In the genomic region with DNA sequence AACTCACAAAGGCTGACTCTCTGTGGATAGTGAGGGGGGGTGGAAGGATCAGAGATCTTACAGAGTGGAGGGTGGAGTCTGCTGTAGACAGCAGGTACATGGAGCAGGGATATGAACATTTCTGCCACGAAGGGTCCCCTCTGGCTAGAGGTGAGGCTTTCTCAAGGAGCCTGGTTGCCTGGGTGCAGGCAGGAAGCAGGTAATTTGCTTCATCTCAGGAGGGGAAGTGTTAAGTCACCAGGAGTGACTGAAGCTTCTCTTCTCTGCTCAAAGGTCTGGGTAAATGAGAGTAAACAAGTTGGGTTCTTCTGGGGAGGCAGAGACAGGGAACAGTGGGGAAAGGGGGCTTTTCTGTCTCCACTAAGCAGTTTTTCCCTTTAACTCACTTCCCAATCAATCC, we compare ENCODE assay signal across 27 mouse cellular contexts. TPM values are rescaled to one million over a fixed set of nuclear protein-coding genes. Genes with fewer than 3 reads are reported as not detected.
A peak's percentile ranks its signal among the peaks of the same experiment; 100 is the strongest.
DNase-seq lines count a peak whose midpoint lies in the region; ATAC-seq and TF ChIP-seq lines count a peak whose summit lies in the region.
"Had no signal": no experiment of that assay in that cellular context is flagged by ENCODE, and none has a peak within 500 bp of the region (broad histone marks: within the 10 kb centered on the region; RNA-seq: fewer than 3 reads in every experiment).

No protein-coding gene starts in this region.

- no peak for ATAC-seq in liver, embryonic 15.5 days (ENCODE audit: insufficient read depth)
- no peak for ATAC-seq in hindbrain, embryonic 13.5 days (ENCODE audit: low FRiP score)
- ATAC-seq: forebrain, embryonic 13.5 days; forebrain, embryonic 16.5 days; hindbrain, embryonic 16.5 days; intestine, embryonic 15.5 days; Patski had no signal

- no peak overlapping the region for H3K4me3 ChIP-seq in gastrocnemius, adult 2 months
- H3K4me3 ChIP-seq in liver, embryonic 15.5 days (replicated peaks): no peak overlapping the region
- no peak overlapping the region for H3K4me3 ChIP-seq in bone marrow, adult 2 months (replicated peaks; ENCODE audit: control insufficient read depth, low read depth, low read length)
- H3K4me3 ChIP-seq in hindbrain, embryonic 13.5 days: no peak overlapping the region
- H3K4me3 ChIP-seq: embryonic facial prominence, embryonic 12.5 days; embryonic facial prominence, embryonic 15.5 days; forebrain, embryonic 13.5 days; heart, embryonic 13.5 days; hindbrain, embryonic 12.5 days; intestine, embryonic 15.5 days had no signal

- no peak for DNase-seq in gastrocnemius, adult 2 months
- no peak for DNase-seq in gastrocnemius, adult 18-20 months (ENCODE audit: low spot score)
- DNase-seq in liver: no peak
- peak; percentile 20 for DNase-seq in naive thymus-derived CD4-positive, alpha-beta T cell, adult 2 months (ENCODE audit: low read depth)
- DNase-seq: adrenal gland, postnatal 10 days; adrenal gland, postnatal 36 days; B cell, adult 2 months; cerebellum, adult 11 months; cerebellum, adult 2 months; cerebellum, adult 9-11 months; cerebellum, postnatal 25 days; gastrocnemius, postnatal 25 days had no signal

- TF ChIP-seq CTCF in gastrocnemius, adult 2 months (IDR thresholded peaks at IDR 0.05): no peak
- no peak for TF ChIP-seq CTCF in bone marrow, adult 2 months (IDR thresholded peaks at IDR 0.05; ENCODE audit: control insufficient read depth, insufficient read depth, low read length)

- H3K9ac ChIP-seq in liver, embryonic 15.5 days: no peak overlapping the region
- H3K9ac ChIP-seq in hindbrain, embryonic 13.5 days: no peak overlapping the region
- H3K9ac ChIP-seq: embryonic facial prominence, embryonic 12.5 days; embryonic facial prominence, embryonic 15.5 days; forebrain, embryonic 13.5 days; heart, embryonic 13.5 days; hindbrain, embryonic 12.5 days; intestine, embryonic 15.5 days had no signal

- peaks cover 24% of the 10 kb centered on the region for H3K36me3 ChIP-seq in liver, embryonic 15.5 days (replicated peaks)
- H3K36me3 ChIP-seq in hindbrain, embryonic 13.5 days: no peaks in the 10 kb centered on the region
- H3K36me3 ChIP-seq: embryonic facial prominence, embryonic 15.5 days; hindbrain, embryonic 12.5 days had no signal

- 29% methylated on average over 1 of the region's 1 CpGs for WGBS in liver, embryonic 15.5 days (ENCODE audit: insufficient replicate concordance)
- 12% methylated on average over 1 of the region's 1 CpGs for WGBS in bone marrow, adult 2 months
- 67% methylated on average over 1 of the region's 1 CpGs for WGBS in hindbrain, embryonic 13.5 days

- H3K9me3 ChIP-seq in liver, embryonic 15.5 days (replicated peaks): no peaks in the 10 kb centered on the region
- no peaks in the 10 kb centered on the region for H3K9me3 ChIP-seq in hindbrain, embryonic 13.5 days
- H3K9me3 ChIP-seq: embryonic facial prominence, embryonic 12.5 days; embryonic facial prominence, embryonic 15.5 days; forebrain, embryonic 13.5 days; G1E; heart, embryonic 13.5 days; hindbrain, embryonic 12.5 days; intestine, embryonic 15.5 days had no signal

- no peak overlapping the region for H3K4me2 ChIP-seq in liver, embryonic 15.5 days
- no peak overlapping the region for H3K4me2 ChIP-seq in hindbrain, embryonic 13.5 days
- H3K4me2 ChIP-seq: embryonic facial prominence, embryonic 12.5 days; embryonic facial prominence, embryonic 15.5 days; forebrain, embryonic 13.5 days; heart, embryonic 13.5 days; hindbrain, embryonic 12.5 days; intestine, embryonic 15.5 days had no signal

- intact Hi-C loops in gastrocnemius, adult 2 months (cut with DNase I): no loop called here

- no peaks in the 10 kb centered on the region for H3K27me3 ChIP-seq in liver, embryonic 15.5 days
- no peaks in the 10 kb centered on the region for H3K27me3 ChIP-seq in hindbrain, embryonic 13.5 days
- H3K27me3 ChIP-seq: CH12.LX; embryonic facial prominence, embryonic 12.5 days; embryonic facial prominence, embryonic 15.5 days; forebrain, embryonic 13.5 days; heart, embryonic 13.5 days; hindbrain, embryonic 12.5 days; intestine, embryonic 15.5 days; Patski had no signal

- H3K27ac ChIP-seq in gastrocnemius, adult 2 months: peak overlapping the region; percentile 83
- 0 out of 2 replicates have a peak overlapping the region, but pooled peaks have one; percentile 38 for H3K27ac ChIP-seq in liver, embryonic 15.5 days (replicated peaks)
- peak overlapping the region; percentile 20; the same call in 1 of the 2 replicates for H3K27ac ChIP-seq in bone marrow, adult 2 months (ENCODE audit: control insufficient read depth, insufficient read depth, low read depth, low read length, poor library complexity)
- H3K27ac ChIP-seq in hindbrain, embryonic 13.5 days: no peak overlapping the region
- H3K27ac ChIP-seq: embryonic facial prominence, embryonic 12.5 days; embryonic facial prominence, embryonic 15.5 days; forebrain, embryonic 13.5 days; heart, embryonic 13.5 days; hindbrain, embryonic 12.5 days; intestine, embryonic 15.5 days had no signal

- 0 out of 2 replicates have a peak, but pooled peaks cover 5% of the 10 kb centered on the region for H3K4me1 ChIP-seq in liver, embryonic 15.5 days (replicated peaks)
- H3K4me1 ChIP-seq in bone marrow, adult 2 months (ENCODE audit: control insufficient read depth, insufficient read depth, low read length): peaks cover 6% of the 10 kb centered on the region; the same call in 1 of the 2 replicates
- no peaks in the 10 kb centered on the region for H3K4me1 ChIP-seq in hindbrain, embryonic 13.5 days (replicated peaks)
- H3K4me1 ChIP-seq: embryonic facial prominence, embryonic 12.5 days; embryonic facial prominence, embryonic 15.5 days; forebrain, embryonic 13.5 days; hindbrain, embryonic 12.5 days had no signal

- no peak for TF ChIP-seq POLR2A in bone marrow, adult 2 months (IDR thresholded peaks at IDR 0.05; ENCODE audit: borderline replicate concordance, control insufficient read depth, low read depth, low read length)

RNA-seq across cellular contexts. Expression of a gene that starts 44.3 kb away (rescaled TPM):
- total RNA-seq in gastrocnemius, adult 2 months (2021): under 1 TPM in 1 of 2 experiments, not detected in 1; 0.11 TPM
- total RNA-seq in gastrocnemius, adult 18-20 months (2021): under 1 TPM in 1 of 2 experiments, not detected in 1; 0.12 TPM
- 27.7 and 29.5 TPM in 2 replicates for polyA plus RNA-seq in liver, embryonic 15.5 days (2015; fragmentation: Nextera tagmentation; extraction: Ambion mirVana)
- 23.5 and 24.8 TPM in 2 replicates for polyA plus RNA-seq in bone marrow, adult 2 months (2011; ENCODE audit: insufficient read depth, insufficient read length, low replicate concordance, missing spikeins)
- polyA plus RNA-seq in hindbrain, embryonic 13.5 days (2015; fragmentation: Nextera tagmentation; extraction: Ambion mirVana): 11.4 TPM in 2 replicates
- total RNA-seq: gastrocnemius, adult 8-10 months had no signal

RNA-seq across cellular contexts. Expression of a gene that starts 44.4 kb away (rescaled TPM):
- total RNA-seq in gastrocnemius, adult 2 months (2021): 1 to 10 TPM; 6.7 to 7.2 TPM
- 1 to 10 TPM; 5.6 to 6.5 TPM for total RNA-seq in gastrocnemius, adult 18-20 months (2021)
- polyA plus RNA-seq in liver, embryonic 15.5 days (2015; fragmentation: Nextera tagmentation; extraction: Ambion mirVana): 18.4 and 19.4 TPM in 2 replicates
- polyA plus RNA-seq in bone marrow, adult 2 months (2011; ENCODE audit: insufficient read depth, insufficient read length, low replicate concordance, missing spikeins): 21.0 and 32.1 TPM in 2 replicates
- 44.0 and 48.2 TPM in 2 replicates for polyA plus RNA-seq in hindbrain, embryonic 13.5 days (2015; fragmentation: Nextera tagmentation; extraction: Ambion mirVana)
